Mouse (Mus musculus) gastrocnemius, adult 2 months (tissue): Measurements from ENCODE around the gene Arhgef33. TPM values are rescaled to one million over a fixed set of nuclear protein-coding genes. Genes with fewer than 3 reads are reported as not detected.
A peak's percentile ranks its signal among the peaks of the same experiment; 100 is the strongest.
"Not testable (repeated sequence)": the region's sequence is repeated elsewhere in the genome, so short reads cannot be mapped to it uniquely, and the experiment has no call there.

ENCODE experiments used
- DNase-seq: peaks from one replicate; pipeline ENCODE4 v3.0.0; 2022
- H3K27ac ChIP-seq: fragments of 200-600 bp; 2 replicates; pipeline ENCODE4 v1.8.1; 2022; ENCODE audit warnings: mild to moderate bottlenecking
- H3K4me3 ChIP-seq: fragments of 200-600 bp; 2 replicates; pipeline ENCODE4 v1.8.1; 2022; ENCODE audit warnings: mild to moderate bottlenecking, moderate library complexity
- CTCF ChIP-seq: fragments of 200-600 bp; IDR thresholded peaks from 2 replicates; pipeline ENCODE4 v1.8.1; 2022; ENCODE audit warnings: antibody characterized with exemption, mild to moderate bottlenecking, moderate library complexity
- intact Hi-C: fragments of 180-260 bp; cut with DNase I; formaldehyde crosslinking; loops from one replicate; pipeline ENCODE4 v1.15.1; 2025
- total RNA-seq, 2 experiments: library from RNA; stranded (reverse); gene quantifications; 2 replicates each; pipeline ENCODE4 v1.2.3; 2021

Gene Arhgef33
- total RNA-seq, 2 experiments from 2014 or later = not detected

GRCm38 (mm10) chr17:80368606-80369005 is 61.4 kb downstream of the Arhgef33 start:
- intact Hi-C loops = no loop called here
- no peak overlapping the region for H3K27ac ChIP-seq
- TF ChIP-seq CTCF = no peak
- DNase-seq = no peak
- no peak overlapping the region for H3K4me3 ChIP-seq

- TF ChIP-seq CTCF = no peak; the same call in 1 of the 2 replicates
- peak within 1 kb of the TSS; percentile 80 for H3K4me3 ChIP-seq
- DNase-seq = peak; percentile 93
- intact Hi-C loops = no loop called here
- peak within 1 kb of the TSS; percentile 83 for H3K27ac ChIP-seq
Measured at GRCm38 (mm10) chr17:80372989-80373725, 66.0 kb downstream of the Arhgef33 start, which contains the start of gene Gm10190. Gene Gm10190 (minus strand): TSS chr17:80373541.

DNA sequence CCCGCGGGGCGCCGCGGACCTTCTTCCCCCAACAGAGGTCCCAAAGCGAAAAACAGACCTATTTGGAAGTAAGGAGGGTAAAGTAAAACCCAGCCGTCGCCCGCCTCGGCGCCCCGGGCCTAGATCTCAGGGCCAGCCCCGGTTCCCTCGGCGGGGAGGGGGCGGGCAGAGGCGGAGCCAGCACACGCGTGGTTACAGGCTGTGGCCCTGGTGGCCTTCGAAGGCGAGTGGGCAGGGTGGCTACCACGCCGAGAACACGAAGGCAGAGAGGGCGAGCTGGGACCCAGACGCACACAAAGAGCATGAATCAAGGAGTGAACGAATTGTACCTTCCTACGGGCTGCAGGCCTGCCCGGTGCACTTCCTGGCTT is 66.5 kb downstream of the Arhgef33 start:
- peak overlapping the region; percentile 63; the same call in 1 of the 2 replicates for H3K27ac ChIP-seq
- intact Hi-C loops = no loop called here
- no peak for DNase-seq
- H3K4me3 ChIP-seq = peak overlapping the region; percentile 80
- no peak for TF ChIP-seq CTCF

GRCm38 (mm10) chr17:80378386-80378785 is 71.2 kb downstream of the Arhgef33 start:
- intact Hi-C loops, H3K27ac ChIP-seq, H3K4me3 ChIP-seq: not testable (repeated sequence)
- peak; percentile 24 for DNase-seq

GRCm38 (mm10) chr17:80385671-80386070 is 78.5 kb downstream of the Arhgef33 start:
- no peak for TF ChIP-seq CTCF
- Histone ChIP-seq H3K27ac (no peak overlapping the region), H3K4me3 (no peak overlapping the region)
- intact Hi-C loops = no loop called here
- DNase-seq = no peak

- no peak overlapping the region for H3K4me3 ChIP-seq
- H3K27ac ChIP-seq = no peak overlapping the region
- no peak for DNase-seq
- TF ChIP-seq CTCF = no peak
- intact Hi-C loops = no loop called here
Measured at GRCm38 (mm10) chr17:80390024-80390423, 82.8 kb downstream of the Arhgef33 start.

DNA sequence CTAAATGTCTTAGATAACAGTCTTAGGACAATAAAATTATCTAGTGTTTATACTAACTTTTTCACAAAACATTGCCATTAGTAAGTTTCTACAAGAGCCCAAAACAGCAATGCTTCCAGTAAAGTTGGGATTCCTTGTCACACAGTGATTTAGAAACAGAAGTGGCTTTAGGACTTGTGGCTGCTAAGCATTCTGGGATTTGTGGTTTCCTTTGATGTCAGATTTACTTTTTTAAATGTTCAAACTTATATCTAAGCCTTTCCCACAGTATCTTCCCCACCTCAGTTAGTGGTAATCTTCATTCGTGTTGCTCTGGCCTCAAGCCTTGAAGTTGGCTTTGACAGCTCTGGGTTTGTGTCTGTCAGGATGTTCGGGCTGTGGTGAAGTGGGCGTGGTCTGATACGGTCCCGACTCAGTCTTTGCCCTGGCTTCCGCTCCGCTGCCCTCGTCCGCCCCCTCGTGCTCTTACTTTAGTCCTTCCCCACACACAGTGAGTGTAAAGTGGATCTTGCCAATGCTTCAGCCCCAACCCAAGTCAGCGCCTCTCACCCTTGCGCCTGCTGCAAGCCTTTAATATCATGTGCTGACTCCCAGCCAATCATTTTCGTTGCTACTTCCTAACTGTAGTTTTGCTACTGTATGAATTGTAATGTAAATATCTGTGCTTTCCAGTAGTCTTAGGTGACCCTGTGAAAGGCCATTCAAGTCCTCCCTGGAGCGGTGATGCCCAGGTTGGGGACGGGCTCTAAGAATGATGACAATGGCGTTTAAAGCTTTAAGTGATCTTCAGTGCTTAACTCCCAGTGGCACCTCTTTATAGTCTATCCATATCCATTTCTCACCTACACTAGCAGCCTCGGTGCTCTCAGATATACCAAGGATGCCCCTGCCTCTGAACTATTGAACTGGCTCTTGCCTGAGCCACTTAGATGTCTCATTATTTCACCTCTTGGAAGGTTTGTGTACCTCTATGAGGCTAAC is 84.5 kb downstream of the Arhgef33 start:
- peak; percentile 40; the same call in 1 of the 2 replicates for TF ChIP-seq CTCF
- intact Hi-C loops = no loop called here
- H3K4me3 ChIP-seq = peak overlapping the region; percentile 69
- H3K27ac ChIP-seq = no peak overlapping the region
- DNase-seq = peak; percentile 62

DNA sequence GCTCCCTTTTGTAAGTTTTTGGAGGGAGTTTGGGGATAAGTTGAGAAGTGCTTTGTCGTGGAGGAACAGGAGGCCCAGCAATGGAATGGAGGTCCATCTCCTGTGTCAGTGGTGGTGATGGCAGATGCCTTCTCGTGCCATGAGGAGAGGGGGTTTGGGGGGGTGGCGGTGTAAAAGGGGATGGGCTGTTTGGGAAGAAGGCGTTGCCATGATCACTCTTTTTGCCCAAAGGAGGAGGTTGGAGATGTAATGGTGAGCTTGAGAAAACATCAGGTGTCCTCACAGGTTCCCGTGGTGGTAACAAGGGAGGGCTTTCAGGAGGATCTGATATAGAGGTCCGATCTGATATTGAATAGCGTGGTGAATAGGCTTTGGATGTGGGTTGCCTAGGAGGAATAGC is 91.0 kb downstream of the Arhgef33 start:
- intact Hi-C loops = no loop called here
- DNase-seq = no peak
- H3K4me3 ChIP-seq = no peak overlapping the region
- no peak overlapping the region for H3K27ac ChIP-seq
- TF ChIP-seq CTCF = no peak

- no peak for DNase-seq
- intact Hi-C loops = no loop called here
- peak; percentile 47 for TF ChIP-seq CTCF
Measured at GRCm38 (mm10) chr17:80411182-80411581, 104.0 kb downstream of the Arhgef33 start.

DNA sequence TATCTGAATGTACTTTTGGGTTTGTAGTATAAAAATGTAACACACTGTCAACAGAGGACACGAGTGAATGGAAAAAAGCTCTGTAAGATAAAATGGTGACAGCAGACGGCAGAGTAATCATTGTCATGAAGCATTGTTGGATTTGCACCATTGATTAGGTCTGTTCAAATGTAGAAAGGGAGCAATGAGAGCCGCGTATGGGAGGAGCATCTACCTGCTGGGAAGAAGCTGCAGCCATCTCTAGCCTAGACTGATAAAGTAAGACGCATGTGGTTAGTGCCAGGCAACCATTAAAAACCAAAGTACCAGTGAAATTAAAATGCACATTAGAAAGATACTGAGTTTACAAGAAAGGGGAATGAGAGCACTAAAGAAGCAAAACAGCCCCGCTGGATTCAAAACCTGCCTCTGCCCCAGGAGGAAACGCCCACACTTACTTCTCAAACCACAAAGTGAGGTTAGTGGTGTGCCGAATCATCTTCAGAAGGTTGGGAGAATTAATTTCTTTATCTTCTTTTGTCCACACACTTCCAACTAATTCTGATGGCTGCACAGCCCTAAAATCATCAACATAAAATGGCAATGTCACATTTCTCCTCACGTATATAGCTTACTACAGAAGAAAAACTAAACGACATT is 111.5 kb downstream of the Arhgef33 start:
- H3K27ac ChIP-seq = no peak overlapping the region
- DNase-seq = no peak
- no peak for TF ChIP-seq CTCF
- intact Hi-C loops = no loop called here
- no peak overlapping the region for H3K4me3 ChIP-seq

More at GRCm38 (mm10) chr17:80411182-80411581, 104.0 kb downstream of the Arhgef33 start:
- no peak overlapping the region for H3K4me3 ChIP-seq
- H3K27ac ChIP-seq = no peak overlapping the region

- Histone ChIP-seq H3K4me3 (no peak overlapping the region), H3K27ac (no peak overlapping the region)
- DNase-seq = no peak
- intact Hi-C loops = no loop called here
- TF ChIP-seq CTCF = no peak
Measured at GRCm38 (mm10) chr17:80420998-80421397, 113.8 kb downstream of the Arhgef33 start.

GRCm38 (mm10) chr17:80426171-80426570 is 119.0 kb downstream of the Arhgef33 start:
- intact Hi-C loops = no loop called here
- Histone ChIP-seq H3K4me3 (no peak overlapping the region), H3K27ac (peak overlapping the region; percentile 85)
- no peak for TF ChIP-seq CTCF
- no peak for DNase-seq
